Mouse (Mus musculus) stomach, embryonic 15.5 days (tissue): ENCODE measurements around the gene Efhd2. TPM values are rescaled to one million over a fixed set of nuclear protein-coding genes. Genes with fewer than 3 reads are reported as not detected.

ENCODE experiments used
- ATAC-seq: fragments of 200-750 bp; cut with Nextera tagmentation; 2 replicates; pipeline ENCODE4 v1.8.0; 2017; ENCODE audit warnings: low read depth, moderate number of reproducible peaks, moderate TSS enrichment; ENCODE audit not compliant: insufficient read depth, low FRiP score
- H3K27ac ChIP-seq: fragments of 300-500 bp; sonication (generic); 2 replicates; pipeline ENCODE4 v1.5.1; 2015; ENCODE audit warnings: mild to moderate bottlenecking, inconsistent platforms
- H3K27me3 ChIP-seq: fragments of 300-500 bp; sonication (generic); replicated peaks from 2 replicates; pipeline ENCODE4 v1.6.1; 2015; ENCODE audit warnings: inconsistent platforms
- H3K36me3 ChIP-seq: fragments of 300-500 bp; sonication (generic); 2 replicates; pipeline ENCODE4 v1.6.1; 2015; ENCODE audit warnings: inconsistent platforms
- H3K4me1 ChIP-seq: fragments of 300-500 bp; sonication (generic); 2 replicates; pipeline ENCODE4 v1.6.1; 2015; ENCODE audit warnings: inconsistent platforms
- H3K4me2 ChIP-seq: fragments of 300-500 bp; sonication (generic); 2 replicates; pipeline ENCODE4 v1.6.1; 2015; ENCODE audit warnings: mild to moderate bottlenecking, inconsistent platforms
- H3K4me3 ChIP-seq: fragments of 300-500 bp; sonication (generic); replicated peaks from 2 replicates; pipeline ENCODE4 v1.5.1; 2015; ENCODE audit warnings: inconsistent platforms
- H3K9ac ChIP-seq: fragments of 300-500 bp; sonication (generic); 2 replicates; pipeline ENCODE4 v1.6.1; 2015; ENCODE audit warnings: inconsistent platforms
- H3K9me3 ChIP-seq: fragments of 300-500 bp; sonication (generic); 2 replicates; pipeline ENCODE4 v1.6.1; 2016; ENCODE audit warnings: inconsistent platforms
- WGBS: fragments of 180-500 bp; shearing (Covaris S2); methylation state at CpG from one replicate; pipeline ENCODE4 v1.1.7; 2015; 5-methylcytosine and 5-hydroxymethylcytosine counted together
- polyA plus RNA-seq: library from polyadenylated mRNA; unstranded; fragments of >200 nt; fragmentation: Nextera tagmentation; extraction: Ambion mirVana; gene quantifications from 2 replicates; pipeline ENCODE4 v1.2.1, GENCODE M21; 2015

Gene Efhd2
- polyA plus RNA-seq, 1 experiment from 2014 or later, result 130 TPM

DNA sequence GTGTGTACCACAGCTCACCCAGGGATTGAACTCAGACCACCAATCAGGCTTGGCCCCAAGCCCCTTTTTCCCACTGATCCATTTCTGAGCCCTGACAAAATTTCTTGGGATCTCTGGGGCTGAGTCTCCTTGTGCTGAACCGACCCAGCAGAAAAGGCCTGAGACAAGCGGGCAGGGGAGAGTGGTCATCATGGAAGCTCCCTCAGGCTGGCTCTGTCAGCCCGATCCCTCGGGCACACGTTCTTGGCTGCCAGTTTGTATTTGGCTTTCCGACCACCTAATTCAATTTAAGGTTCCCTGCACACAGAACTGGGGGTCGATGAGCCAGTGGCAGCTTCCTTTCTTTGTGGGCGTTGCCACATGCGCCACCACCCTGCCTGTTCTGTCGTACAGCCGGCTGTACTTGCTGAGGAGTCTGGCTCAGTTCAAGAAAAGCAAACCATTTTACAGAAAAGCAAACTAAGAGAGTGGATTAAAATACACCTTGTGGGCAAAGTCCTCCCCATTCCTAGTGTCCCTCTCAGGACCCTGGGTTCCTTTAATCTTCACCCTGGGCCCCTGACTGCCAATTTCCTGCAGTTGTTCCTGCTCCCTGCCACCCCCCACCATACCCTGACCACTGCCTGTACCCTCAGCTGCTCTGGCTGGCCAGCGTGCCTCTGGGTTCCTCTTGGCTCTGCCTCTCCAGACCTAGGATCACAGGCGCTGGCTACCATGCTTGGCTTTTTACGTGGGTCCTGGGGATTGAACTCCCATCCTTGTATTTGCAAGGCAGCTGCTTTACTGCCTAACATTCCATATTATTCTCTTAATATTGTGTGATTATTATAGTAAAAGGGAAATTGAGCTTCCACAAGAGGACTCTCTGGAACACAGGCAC is 57.7 kb downstream of the Efhd2 start:
- no peak for ATAC-seq
- Histone ChIP-seq H3K27me3 (no peaks in the 10 kb centered on the region), H3K9me3 (no peaks in the 10 kb centered on the region), H3K4me3 (no peak overlapping the region), H3K4me2 (no peak overlapping the region), H3K36me3 (peaks cover 7% of the 10 kb centered on the region), H3K4me1 (0 out of 2 replicates have a peak, but pooled peaks cover 6% of the 10 kb centered on the region), H3K27ac (no peak overlapping the region), H3K9ac (no peak overlapping the region)
- WGBS, result 68% methylated on average over 14 of the region's 14 CpGs

DNA sequence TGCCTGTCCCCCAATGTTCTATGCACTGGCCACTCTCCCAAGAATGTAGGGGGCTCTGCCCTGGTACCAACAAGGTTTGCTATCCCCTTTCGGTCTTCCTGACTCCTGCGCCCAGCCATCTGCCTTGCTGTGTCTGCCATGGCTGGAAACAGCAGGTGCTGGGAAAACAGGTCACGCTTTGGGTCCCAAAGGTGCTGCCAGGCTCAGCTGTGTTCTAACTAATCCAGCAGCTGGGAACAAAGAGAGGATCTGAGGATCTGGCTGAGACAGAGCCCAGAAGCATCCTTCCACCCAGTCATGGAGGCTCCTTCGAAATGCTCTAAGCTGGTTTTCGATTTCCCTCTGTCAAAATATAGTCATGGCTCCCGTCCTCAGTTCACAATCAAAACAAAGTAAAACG is 58.5 kb downstream of the Efhd2 start:
- 89% methylated on average over 7 of the region's 7 CpGs for WGBS
- ATAC-seq, result no peak
- no peak overlapping the region for H3K4me2 ChIP-seq
- H3K4me3 ChIP-seq, result no peak overlapping the region
- no peaks in the 10 kb centered on the region for H3K9me3 ChIP-seq
- H3K4me1 ChIP-seq, result 0 out of 2 replicates have a peak, but pooled peaks cover 6% of the 10 kb centered on the region
- no peak overlapping the region for H3K9ac ChIP-seq
- no peaks in the 10 kb centered on the region for H3K27me3 ChIP-seq
- H3K36me3 ChIP-seq, result peaks cover 15% of the 10 kb centered on the region
- no peak overlapping the region for H3K27ac ChIP-seq

DNA sequence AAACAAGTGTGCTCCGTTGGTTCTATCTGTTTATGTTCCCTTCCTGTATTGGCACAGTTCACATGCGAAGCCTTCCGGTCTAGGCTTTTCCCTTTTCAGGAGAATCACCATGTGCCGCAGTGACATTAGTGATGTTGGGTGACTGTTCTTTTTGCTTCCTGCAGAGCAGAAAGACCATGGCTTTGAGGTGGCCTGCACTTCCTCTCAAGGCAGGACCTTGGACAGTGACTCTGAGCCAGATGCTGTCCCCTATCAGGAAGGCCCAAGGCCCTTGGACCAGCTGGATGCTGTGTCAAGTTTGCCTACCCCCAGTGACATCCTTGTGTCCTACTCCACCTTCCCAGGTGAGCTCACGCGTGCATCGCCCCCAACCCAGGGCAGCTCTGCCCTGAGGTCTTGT is 63.3 kb downstream of the Efhd2 start:
- Histone ChIP-seq H3K4me1 (no peaks in the 10 kb centered on the region), H3K9ac (no peak overlapping the region), H3K4me3 (no peak overlapping the region), H3K36me3 (peaks cover 39% of the 10 kb centered on the region), H3K27ac (no peak overlapping the region), H3K9me3 (no peaks in the 10 kb centered on the region), H3K27me3 (no peaks in the 10 kb centered on the region), H3K4me2 (no peak overlapping the region)
- ATAC-seq, result no peak
- 96% methylated on average over 7 of the region's 7 CpGs for WGBS

DNA sequence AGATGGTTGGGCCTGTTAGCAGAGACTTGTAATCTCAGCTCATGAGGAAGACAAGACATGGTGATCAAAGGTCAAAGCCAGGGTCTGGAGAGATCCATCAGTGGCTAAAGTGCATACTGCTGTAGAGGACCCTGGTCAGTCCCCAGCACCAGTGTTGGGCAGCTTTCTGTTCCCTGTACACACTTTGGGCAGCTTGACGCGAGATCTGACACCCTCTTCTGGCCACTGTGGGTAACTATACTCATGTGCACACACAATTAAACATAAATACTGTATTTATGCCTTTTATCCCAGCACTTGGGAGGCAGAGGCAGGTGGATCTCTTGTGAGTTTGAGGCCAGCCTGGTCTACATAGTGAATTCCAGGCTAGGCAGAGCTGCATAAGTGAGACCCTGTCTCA is 63.7 kb downstream of the Efhd2 start:
- Histone ChIP-seq H3K27ac (no peak overlapping the region), H3K36me3 (peaks cover 41% of the 10 kb centered on the region), H3K9ac (no peak overlapping the region), H3K4me1 (no peaks in the 10 kb centered on the region), H3K27me3 (no peaks in the 10 kb centered on the region), H3K4me2 (no peak overlapping the region), H3K4me3 (no peak overlapping the region), H3K9me3 (no peaks in the 10 kb centered on the region)
- ATAC-seq, result no peak
- WGBS, result 98% methylated on average over 2 of the region's 2 CpGs

DNA sequence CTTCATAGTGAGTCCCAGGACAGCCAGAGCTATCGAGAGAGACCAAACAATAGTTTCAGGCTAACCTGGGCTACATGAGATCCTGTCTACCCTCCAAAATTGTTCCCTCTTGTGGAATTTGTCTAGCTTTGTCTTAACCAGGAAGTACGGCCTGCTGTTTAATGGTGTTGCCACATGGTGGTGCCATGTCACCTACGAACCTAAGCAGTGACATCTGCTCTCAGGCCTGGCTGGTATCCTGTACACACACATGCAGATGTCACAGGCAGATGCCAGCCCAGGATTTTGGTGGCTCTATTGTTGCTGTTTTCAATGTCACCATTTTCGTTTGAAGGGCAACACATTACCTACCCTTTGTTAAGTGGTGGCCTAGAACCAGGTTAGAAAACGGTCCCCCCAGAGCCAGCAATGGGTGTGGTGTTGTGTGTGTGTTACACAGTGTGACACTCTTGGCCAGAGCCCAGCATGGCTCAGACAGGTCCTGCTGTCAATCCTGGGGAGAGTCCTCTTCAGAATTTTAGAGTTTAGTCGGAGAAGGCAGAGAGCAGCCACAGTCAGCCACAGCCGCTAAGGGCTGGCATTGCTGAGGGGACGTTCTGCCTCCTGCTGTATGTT is 64.8 kb downstream of the Efhd2 start:
- WGBS, result 79% methylated on average over 8 of the region's 8 CpGs
- Histone ChIP-seq H3K36me3 (peaks cover 51% of the 10 kb centered on the region), H3K9ac (no peak overlapping the region), H3K9me3 (no peaks in the 10 kb centered on the region), H3K4me2 (no peak overlapping the region), H3K4me3 (no peak overlapping the region), H3K4me1 (no peaks in the 10 kb centered on the region), H3K27me3 (no peaks in the 10 kb centered on the region), H3K27ac (no peak overlapping the region)
- ATAC-seq, result no peak

Other genes starting within 250 kb of the Efhd2 start
- gene Plekhm2, start 210.0 kb downstream of the Efhd2 start, polyA plus RNA-seq, result 6.2 and 6.9 TPM in 2 replicates
- gene Rsc1a1, start 189.3 kb downstream of the Efhd2 start, polyA plus RNA-seq, result 1.0 TPM in 1 of 2 replicates, not detected in the other
- 23.2 and 23.3 TPM in 2 replicates for gene Ddi2, start 151.5 kb downstream of the Efhd2 start, polyA plus RNA-seq
- gene Agmat, start 128.2 kb downstream of the Efhd2 start, polyA plus RNA-seq, result 7.0 and 10.0 TPM in 2 replicates
- 3.9 and 4.6 TPM in 2 replicates for gene Dnajc16, start 84.0 kb downstream of the Efhd2 start, polyA plus RNA-seq
- 21.2 and 23.4 TPM in 2 replicates for gene Casp9, start 81.3 kb downstream of the Efhd2 start, polyA plus RNA-seq
- gene Cela2a, start 48.8 kb downstream of the Efhd2 start, polyA plus RNA-seq, result 475 and 519 TPM in 2 replicates
- gene Ctrc, start 28.6 kb downstream of the Efhd2 start, polyA plus RNA-seq, result 0.42 and 0.79 TPM in 2 replicates
- 2.0 and 2.7 TPM in 2 replicates for gene Fhad1, start 140.2 kb upstream of the Efhd2 start, polyA plus RNA-seq
- 62.4 and 64.8 TPM in 2 replicates for gene Tmem51, start 209.4 kb upstream of the Efhd2 start, polyA plus RNA-seq